Mouse (Mus musculus) ES-E14 (cell line): Measurements from ENCODE around the gene Mn1.

ENCODE experiments used
- CHD2 ChIP-seq: IDR thresholded peaks from 2 replicates; pipeline ENCODE4 v1.6.1; 2014; ENCODE audit warnings: mild to moderate bottlenecking, low read depth, low read length, inconsistent platforms
- HCFC1 ChIP-seq: IDR thresholded peaks from 2 replicates; pipeline ENCODE4 v1.6.1; 2012; ENCODE audit warnings: low read length, inconsistent platforms, borderline replicate concordance; ENCODE audit not compliant: insufficient read depth
- ZC3H11A ChIP-seq: IDR thresholded peaks from 2 replicates; pipeline ENCODE4 v1.6.1; 2012; ENCODE audit warnings: low read depth, mild to moderate bottlenecking, inconsistent platforms, low read length, borderline replicate concordance
- ZNF384 ChIP-seq: IDR thresholded peaks from 2 replicates; pipeline ENCODE4 v1.6.1; 2012; ENCODE audit warnings: low read depth, low read length, inconsistent platforms

GRCm38 (mm10) chr5:111398471-111398870 lies 18.7 kb upstream of the Mn1 start:
- no peak for TF ChIP-seq HCFC1
- TF ChIP-seq ZC3H11A: no peak
- TF ChIP-seq CHD2: no peak
- no peak for TF ChIP-seq ZNF384
